Mouse (Mus musculus): Measurements from ENCODE around the gene Rabggta.

DNA sequence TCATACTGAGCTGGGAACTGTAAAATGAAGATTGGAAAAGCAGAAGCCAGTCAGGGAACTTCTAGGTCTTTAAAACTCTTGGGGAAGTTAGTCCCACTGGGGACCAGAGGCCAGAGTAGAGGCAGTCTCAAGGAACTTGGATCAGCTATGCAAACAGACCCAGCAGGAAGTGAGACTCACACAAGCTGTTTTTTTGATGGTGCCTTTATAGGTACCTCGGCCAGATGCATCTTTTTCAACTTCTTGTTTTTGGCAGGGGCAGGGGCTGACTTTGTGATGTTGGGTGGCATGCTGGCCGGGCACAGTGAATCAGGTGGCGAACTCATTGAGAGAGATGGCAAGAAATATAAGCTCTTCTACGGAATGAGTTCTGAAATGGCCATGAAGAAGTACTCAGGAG, 44.4 kb downstream of the Rabggta start:
- TF ChIP-seq EP300 (IDR thresholded peaks at IDR 0.05; ENCODE audit: low read depth) (no peak), CTCF (IDR thresholded peaks at IDR 0.05; ENCODE audit: low read depth) (no peak)

Data from heart, postnatal 0 days (tissue).